Mouse (Mus musculus) liver, embryonic 11.5 days (tissue): ENCODE measurements around the gene Gm49366. TPM values are rescaled to one million over a fixed set of nuclear protein-coding genes. Genes with fewer than 3 reads are reported as not detected.
"Not testable (repeated sequence)": the region's sequence is repeated elsewhere in the genome, so short reads cannot be mapped to it uniquely, and the experiment has no call there.

Experiments used
- ATAC-seq: fragments of 200-750 bp; cut with Nextera tagmentation; replicated peaks from 2 replicates; pipeline ENCODE4 v1.8.0; 2017; ENCODE audit warnings: moderate number of reproducible peaks, mild to moderate bottlenecking, moderate TSS enrichment, moderate library complexity; ENCODE audit not compliant: low FRiP score
- DNase-seq: peaks from one replicate; pipeline ENCODE4 v3.0.0-alpha.2; 2017; ENCODE audit warnings: low spot score
- H3K27ac ChIP-seq: fragments of 300-500 bp; sonication (generic); 2 replicates; pipeline ENCODE4 v1.5.1; 2014; ENCODE audit warnings: mild to moderate bottlenecking, low read depth, low read length, control low read depth
- H3K27me3 ChIP-seq: fragments of 300-500 bp; sonication (generic); replicated peaks from 2 replicates; pipeline ENCODE4 v1.6.1; 2014; ENCODE audit warnings: low read length, mixed read lengths; ENCODE audit not compliant: control insufficient read depth, insufficient read depth
- H3K36me3 ChIP-seq: fragments of 300-500 bp; sonication (generic); 2 replicates; pipeline ENCODE4 v1.6.1; 2014; ENCODE audit warnings: mild to moderate bottlenecking, low read length, moderate library complexity, mixed read lengths; ENCODE audit not compliant: control insufficient read depth, insufficient read depth
- H3K4me1 ChIP-seq: fragments of 300-500 bp; sonication (generic); replicated peaks from 2 replicates; pipeline ENCODE4 v1.6.1; 2014; ENCODE audit warnings: low read length, mixed read lengths; ENCODE audit not compliant: control insufficient read depth, insufficient read depth
- H3K4me2 ChIP-seq: fragments of 300-500 bp; sonication (generic); 2 replicates; pipeline ENCODE4 v1.6.1; 2014; ENCODE audit warnings: mild to moderate bottlenecking, control low read depth, moderate library complexity
- H3K4me3 ChIP-seq: fragments of 300-500 bp; sonication (generic); 2 replicates; pipeline ENCODE4 v1.5.1; 2014; ENCODE audit warnings: low read depth, low read length, control low read depth
- H3K9ac ChIP-seq: fragments of 300-500 bp; sonication (generic); 2 replicates; pipeline ENCODE4 v1.6.1; 2014; ENCODE audit warnings: low read depth, low read length, control low read depth
- H3K9me3 ChIP-seq: fragments of 300-500 bp; sonication (generic); 2 replicates; pipeline ENCODE4 v1.6.1; 2016; ENCODE audit warnings: low read length, inconsistent platforms, mixed read lengths; ENCODE audit not compliant: control insufficient read depth
- WGBS: fragments of 180-500 bp; shearing (Covaris S2); extraction: QIAGEN DNeasy Blood & Tissue Kit; methylation state at CpG from one replicate; pipeline ENCODE4 v1.1.7; 2014; 5-methylcytosine and 5-hydroxymethylcytosine counted together
- polyA plus RNA-seq: library from polyadenylated mRNA; unstranded; fragments of >200 nt; fragmentation: Nextera tagmentation; extraction: Ambion mirVana; gene quantifications from 2 replicates; pipeline ENCODE4 v1.2.1, GENCODE M21; 2014

The Gm49366 gene
- polyA plus RNA-seq, 1 experiment from 2014 or later, result not detected

DNA sequence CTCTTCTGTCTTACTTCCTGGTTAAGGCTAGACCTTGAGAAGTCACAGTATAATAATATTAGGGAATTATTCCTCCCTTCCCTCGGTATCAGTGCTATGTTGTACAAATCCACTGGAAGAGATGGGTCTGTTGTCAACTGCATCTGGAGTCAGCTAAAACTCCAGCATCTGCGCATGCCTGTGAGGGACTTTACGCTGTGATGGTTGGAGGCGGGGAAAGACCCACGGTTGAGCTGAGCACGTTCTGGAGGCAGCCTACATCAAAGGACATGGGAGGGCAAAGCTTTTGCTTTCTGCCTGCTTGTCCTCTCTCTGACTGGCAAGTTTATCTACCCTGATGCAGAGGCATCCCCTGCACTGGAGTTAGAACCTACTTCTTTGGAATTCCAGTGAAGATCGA lies 12.8 kb upstream of the Gm49366 start:
- H3K4me3 ChIP-seq, result no peak overlapping the region
- H3K27ac ChIP-seq, result no peak overlapping the region
- DNase-seq (no peak), ATAC-seq (no peak)
- H3K9ac ChIP-seq, result no peak overlapping the region
- H3K4me2 ChIP-seq, result no peak overlapping the region
- H3K4me1 ChIP-seq, result no peaks in the 10 kb centered on the region
- H3K27me3 ChIP-seq, result no peaks in the 10 kb centered on the region
- H3K9me3 ChIP-seq, result no peaks in the 10 kb centered on the region
- no peaks in the 10 kb centered on the region for H3K36me3 ChIP-seq
- 83% methylated on average over 7 of the region's 7 CpGs for WGBS

DNA sequence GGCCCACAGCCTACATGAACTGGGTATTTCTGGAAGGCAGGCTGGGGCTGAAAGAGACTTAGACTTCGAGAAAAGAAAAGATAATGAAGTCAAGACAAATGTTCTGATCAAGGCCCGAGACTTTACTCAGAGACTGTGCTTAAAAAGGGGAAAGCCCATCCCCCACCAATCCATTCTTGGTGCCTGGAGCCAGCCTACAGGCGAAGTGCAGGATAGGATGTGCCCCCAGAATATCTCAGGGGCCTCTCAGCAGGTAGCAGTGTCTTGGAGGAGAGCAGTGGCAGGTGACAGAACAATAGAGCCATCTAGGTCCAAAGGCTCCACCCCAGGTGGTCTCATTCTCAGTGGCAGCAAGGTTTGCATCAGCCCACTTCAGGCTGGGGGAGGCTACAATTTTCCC lies 10.4 kb upstream of the Gm49366 start:
- not testable (repeated sequence) for DNase-seq, H3K4me1 ChIP-seq, H3K27ac ChIP-seq, H3K4me3 ChIP-seq, H3K9ac ChIP-seq, H3K9me3 ChIP-seq, H3K36me3 ChIP-seq, ATAC-seq, H3K27me3 ChIP-seq, H3K4me2 ChIP-seq
- WGBS, result 67% methylated on average over 3 of the region's 3 CpGs

DNA sequence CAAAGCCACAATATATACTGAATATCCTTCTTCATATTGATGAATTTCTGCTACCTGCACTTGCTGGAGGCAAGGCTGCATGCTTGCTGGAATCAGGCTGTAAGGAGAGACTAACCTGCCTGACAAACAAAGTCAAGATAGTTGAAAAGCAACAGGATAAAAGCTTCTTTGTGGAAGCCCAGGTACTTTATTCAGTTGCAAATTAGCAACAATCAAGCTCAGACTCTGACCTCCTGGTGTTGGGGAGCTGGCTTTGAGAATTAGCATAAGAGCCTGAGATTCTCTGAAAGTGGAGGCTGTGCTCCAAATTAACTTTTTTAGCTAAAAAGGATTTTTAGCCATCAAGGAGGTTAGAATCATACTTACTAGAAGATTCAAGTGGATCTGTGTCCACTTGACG lies 9.7 kb upstream of the Gm49366 start:
- not testable (repeated sequence) for H3K4me1 ChIP-seq, H3K4me2 ChIP-seq, H3K9me3 ChIP-seq, H3K9ac ChIP-seq, H3K27ac ChIP-seq, ATAC-seq, H3K27me3 ChIP-seq, DNase-seq, H3K36me3 ChIP-seq, H3K4me3 ChIP-seq
- 94% methylated on average over 1 of the region's 1 CpGs for WGBS

DNA sequence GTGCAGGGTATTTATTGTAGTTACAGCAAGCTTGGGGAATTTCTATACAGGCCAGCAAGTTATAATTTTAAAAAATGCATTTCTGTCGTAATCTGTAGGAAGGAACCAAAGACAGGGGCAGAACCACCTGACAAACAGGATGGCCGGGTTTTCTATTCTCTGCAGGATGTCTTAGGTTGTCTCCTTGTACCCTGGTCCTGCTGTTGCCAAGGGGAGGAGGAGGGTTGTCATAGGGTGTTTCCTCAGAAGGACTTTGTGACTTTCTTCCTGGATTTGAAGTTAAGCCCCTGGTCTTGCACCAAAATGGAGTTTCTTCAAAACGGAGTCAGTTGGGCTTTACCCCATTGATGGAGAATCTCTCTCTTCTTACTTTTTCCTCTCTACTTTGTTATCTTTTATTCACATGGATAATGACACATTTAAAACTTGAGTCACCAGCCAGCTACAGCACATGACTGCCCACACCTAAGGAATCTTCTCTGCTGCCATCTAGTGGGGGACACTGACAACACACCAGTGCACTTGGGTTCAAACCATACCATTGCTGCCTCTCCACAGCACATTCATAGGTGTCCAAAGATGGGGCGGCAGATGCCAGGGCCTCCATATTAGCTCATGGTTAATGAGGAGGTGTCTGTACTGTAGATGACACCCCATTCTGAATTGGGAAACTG lies 7.9 kb upstream of the Gm49366 start:
- Histone ChIP-seq H3K27me3 (no peaks in the 10 kb centered on the region), H3K36me3 (no peaks in the 10 kb centered on the region), H3K4me1 (no peaks in the 10 kb centered on the region), H3K4me2 (no peak overlapping the region), H3K9ac (no peak overlapping the region), H3K27ac (no peak overlapping the region), H3K4me3 (no peak overlapping the region), H3K9me3 (no peaks in the 10 kb centered on the region)
- ATAC-seq (0 out of 2 replicates have a peak, but pooled peaks have one; percentile 36), DNase-seq (no peak)
- 63% methylated on average over 4 of the region's 4 CpGs for WGBS

DNA sequence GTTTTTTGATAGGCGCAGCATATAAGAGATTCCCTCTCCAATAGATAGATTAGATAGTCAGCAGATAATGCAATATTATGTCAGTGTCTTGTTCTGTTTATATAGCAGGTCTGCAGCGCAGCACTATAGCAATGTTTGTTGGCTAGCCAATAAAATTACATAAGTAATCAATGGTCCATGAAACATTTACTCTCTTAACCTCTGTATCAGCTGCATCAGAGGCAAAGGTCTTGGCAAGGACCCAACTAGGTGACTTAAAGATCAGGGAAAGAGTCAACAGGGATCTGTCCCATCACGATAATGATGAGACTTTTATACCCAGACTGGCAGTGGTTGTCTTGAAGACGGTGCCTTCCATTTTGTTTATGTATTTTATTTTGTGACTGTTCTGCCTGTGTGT lies 5.9 kb upstream of the Gm49366 start:
- no peaks in the 10 kb centered on the region for H3K36me3 ChIP-seq
- H3K9ac ChIP-seq, result no peak overlapping the region
- no peak overlapping the region for H3K4me2 ChIP-seq
- DNase-seq (no peak), ATAC-seq (no peak)
- H3K9me3 ChIP-seq, result no peaks in the 10 kb centered on the region
- WGBS, result 75% methylated on average over 4 of the region's 4 CpGs
- no peaks in the 10 kb centered on the region; the same call in 1 of the 2 replicates for H3K27me3 ChIP-seq
- no peak overlapping the region for H3K4me3 ChIP-seq
- H3K27ac ChIP-seq, result no peak overlapping the region
- H3K4me1 ChIP-seq, result no peaks in the 10 kb centered on the region

DNA sequence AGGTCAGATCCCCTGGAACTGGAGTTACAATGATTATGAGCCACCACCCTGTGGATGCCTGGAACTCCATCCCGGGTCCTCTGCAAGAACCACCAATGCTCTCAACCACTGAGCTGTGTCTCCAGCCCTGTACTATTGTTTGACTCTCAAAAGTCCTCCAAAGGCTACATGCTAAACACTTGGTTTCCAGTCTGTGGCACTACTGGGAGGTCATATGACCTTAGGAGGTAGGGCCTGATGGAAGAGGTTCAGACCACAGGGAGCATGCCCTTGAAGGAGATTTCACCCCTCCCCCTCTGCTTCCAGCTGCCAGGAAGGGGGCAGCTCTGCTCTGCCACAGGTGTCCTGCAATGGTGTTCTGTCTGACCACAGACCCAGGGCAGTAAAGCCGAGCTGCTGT lies 5.4 kb upstream of the Gm49366 start:
- not testable (repeated sequence) for H3K4me1 ChIP-seq, H3K27me3 ChIP-seq, H3K4me2 ChIP-seq, H3K4me3 ChIP-seq, H3K9ac ChIP-seq, DNase-seq, H3K27ac ChIP-seq, H3K36me3 ChIP-seq, ATAC-seq, H3K9me3 ChIP-seq
- 53% methylated on average over 2 of the region's 2 CpGs for WGBS

DNA sequence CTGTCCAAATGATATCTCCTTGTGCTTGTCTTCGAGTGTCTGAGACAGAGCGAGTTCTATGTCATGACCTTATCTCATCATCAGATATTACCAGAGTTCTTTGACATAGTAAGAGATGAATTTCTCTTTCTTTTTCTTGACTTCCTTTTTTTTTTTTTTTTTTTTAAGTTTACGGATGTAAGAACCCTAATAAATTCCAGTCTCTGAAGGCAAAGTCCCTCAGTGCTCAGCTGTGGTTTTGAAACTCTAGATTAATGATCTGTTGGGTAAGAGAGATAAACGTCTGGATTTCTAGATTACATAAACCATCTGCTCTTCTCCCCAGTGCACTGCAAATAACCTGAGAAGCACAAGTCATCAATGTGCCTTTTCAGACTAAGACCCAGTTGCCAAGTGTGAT lies 4.6 kb upstream of the Gm49366 start:
- ATAC-seq (no peak), DNase-seq (no peak)
- H3K4me3 ChIP-seq, result no peak overlapping the region
- 32% methylated on average over 4 of the region's 4 CpGs for WGBS
- no peak overlapping the region for H3K27ac ChIP-seq
- H3K4me1 ChIP-seq, result no peaks in the 10 kb centered on the region
- no peaks in the 10 kb centered on the region; the same call in 1 of the 2 replicates for H3K27me3 ChIP-seq
- H3K9me3 ChIP-seq, result no peaks in the 10 kb centered on the region
- no peak overlapping the region for H3K4me2 ChIP-seq
- H3K9ac ChIP-seq, result no peak overlapping the region
- no peaks in the 10 kb centered on the region for H3K36me3 ChIP-seq

DNA sequence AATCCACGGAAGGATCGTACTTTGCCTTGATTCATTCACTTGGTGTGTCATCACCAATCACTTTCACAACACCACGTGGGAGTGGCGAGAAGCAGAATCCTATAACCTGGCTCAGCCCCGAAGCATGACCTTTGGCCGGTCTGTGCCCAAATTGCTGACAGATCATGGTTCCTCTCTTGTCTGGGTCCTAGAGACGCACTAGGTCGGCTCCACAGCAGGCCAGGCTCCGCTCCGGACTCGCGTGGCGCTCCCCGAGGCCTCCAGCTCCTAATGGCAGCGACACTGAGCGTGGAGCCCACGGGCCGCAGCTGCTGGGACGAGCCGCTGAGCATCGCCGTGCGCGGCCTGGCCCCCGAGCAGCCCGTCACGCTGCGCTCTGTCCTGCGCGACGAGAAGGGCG lies 494 bp upstream of the Gm49366 start, which contains the start of gene Acot4:
Gene Acot4, plus strand, starts transcription at position 139 of the 400 bp plus-strand sequence.
- H3K36me3 ChIP-seq, H3K27me3 ChIP-seq, ATAC-seq, H3K4me1 ChIP-seq, H3K27ac ChIP-seq, H3K9me3 ChIP-seq, DNase-seq: not testable (repeated sequence)
- Histone ChIP-seq H3K9ac (peak within 1 kb of the TSS; percentile 52; the same call in 1 of the 2 replicates), H3K4me2 (peak within 1 kb of the TSS; percentile 70), H3K4me3 (peak within 1 kb of the TSS; percentile 50)
- 13% methylated on average over 22 of the region's 32 CpGs for whole genome bisulfite sequencing

DNA sequence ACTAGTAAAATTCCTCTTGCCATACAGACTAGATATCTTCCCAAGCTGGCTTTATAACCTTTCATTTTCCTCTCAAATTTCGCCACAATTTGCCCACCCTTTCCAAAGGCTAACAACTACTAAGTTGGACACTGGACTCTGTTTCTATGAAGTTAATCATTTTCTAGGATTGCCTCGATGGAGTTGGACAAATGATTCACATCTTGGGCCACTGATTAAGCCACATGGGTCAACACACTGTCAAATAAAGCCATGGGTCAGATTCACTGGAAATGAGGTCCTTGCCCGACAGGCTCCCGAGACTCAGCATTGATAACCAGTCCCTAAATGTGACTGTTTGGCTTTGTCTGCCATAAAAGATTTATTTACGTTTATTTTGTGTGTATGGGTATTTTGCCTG lies 3.5 kb downstream of the Gm49366 start:
- no peak for ATAC-seq
- Histone ChIP-seq H3K27ac (peak overlapping the region; percentile 60; the same call in 1 of the 2 replicates), H3K4me1 (no peaks in the 10 kb centered on the region), H3K4me2 (no peak overlapping the region), H3K4me3 (no peak overlapping the region), H3K9me3 (no peaks in the 10 kb centered on the region), H3K36me3 (no peaks in the 10 kb centered on the region), H3K9ac (no peak overlapping the region), H3K27me3 (no peaks in the 10 kb centered on the region; the same call in 1 of the 2 replicates)
- 70% methylated on average over 5 of the region's 5 CpGs for WGBS
- no peak for DNase-seq
